In the genomic region with DNA sequence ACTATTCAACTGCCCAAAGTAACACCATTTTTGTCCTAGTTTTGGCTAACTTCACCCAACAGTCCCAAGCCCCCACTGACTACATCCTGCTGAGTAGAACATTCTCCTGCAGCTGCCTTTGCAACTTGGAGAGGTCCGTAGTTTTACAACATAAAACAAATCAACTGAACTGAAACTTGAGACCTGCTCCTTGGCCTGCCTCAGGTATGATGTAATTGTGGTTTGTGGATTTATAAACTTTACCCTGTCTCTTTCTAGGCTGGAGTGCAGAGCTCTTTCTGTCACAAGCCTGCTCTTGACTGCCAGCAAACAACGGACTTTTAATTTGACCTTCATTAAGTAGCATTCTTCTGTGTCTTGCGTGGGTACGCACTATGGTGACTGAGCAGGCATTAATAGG, we compare ENCODE assay signal across 19 mouse cellular contexts.
DNase-seq lines count a peak whose midpoint lies in the region; ATAC-seq and TF ChIP-seq lines count a peak whose summit lies in the region.
"Had no signal": no experiment of that assay in that cellular context is flagged by ENCODE, and none has a peak within 500 bp of the region (broad histone marks: within the 10 kb centered on the region; RNA-seq: fewer than 3 reads in every experiment).

No protein-coding gene starts in this region.

- DNase-seq in lung, embryonic 14.5 days: peak; percentile 0
- DNase-seq in lung, postnatal 10 days: no peak
- DNase-seq in forelimb bud, embryonic 11.5 days (ENCODE audit: low read depth, low spot score): peak; percentile 0
- DNase-seq in limb, embryonic 14.5 days (ENCODE audit: low spot score): peak; percentile 11
- no peak for DNase-seq in cerebellum, adult 8-10 months
- DNase-seq: adrenal gland, adult 2 months; cerebellum, postnatal 10 days; gastrocnemius, postnatal 10 days; heart, adult 2 months; thymus, postnatal 4 days had no signal

- TF ChIP-seq POLR2A in limb, embryonic 14.5 days (IDR thresholded peaks at IDR 0.05; ENCODE audit: borderline replicate concordance, extremely low read depth, insufficient read depth, insufficient read length): no peak

- no peak overlapping the region for H3K9ac ChIP-seq in lung, embryonic 14.5 days
- H3K9ac ChIP-seq in kidney, embryonic 15.5 days: no peak overlapping the region
- no peak overlapping the region for H3K9ac ChIP-seq in limb, embryonic 14.5 days (ENCODE audit: low read depth, low read length, severe bottlenecking)
- H3K9ac ChIP-seq: embryonic facial prominence, embryonic 13.5 days; heart, embryonic 15.5 days; midbrain, embryonic 12.5 days; neural tube, embryonic 15.5 days had no signal

- no peak for TF ChIP-seq CTCF in lung, embryonic 14.5 days (IDR thresholded peaks at IDR 0.05; ENCODE audit: low read depth)

- no peaks in the 10 kb centered on the region for H3K9me3 ChIP-seq in lung, embryonic 14.5 days (ENCODE audit: low read depth, low read length)
- H3K9me3 ChIP-seq in kidney, embryonic 15.5 days (replicated peaks): no peaks in the 10 kb centered on the region
- no peaks in the 10 kb centered on the region for H3K9me3 ChIP-seq in limb, embryonic 14.5 days (ENCODE audit: control insufficient read depth, low read length)
- H3K9me3 ChIP-seq: embryonic facial prominence, embryonic 13.5 days; G1E; heart, embryonic 15.5 days; midbrain, embryonic 12.5 days; neural tube, embryonic 15.5 days had no signal

- H3K4me1 ChIP-seq in lung, embryonic 14.5 days (ENCODE audit: insufficient read depth): no peaks in the 10 kb centered on the region
- no peaks in the 10 kb centered on the region for H3K4me1 ChIP-seq in kidney, embryonic 15.5 days
- no peaks in the 10 kb centered on the region for H3K4me1 ChIP-seq in limb, embryonic 14.5 days (ENCODE audit: control insufficient read depth, insufficient read depth, low read length)
- H3K4me1 ChIP-seq: embryonic facial prominence, embryonic 13.5 days; heart, embryonic 15.5 days; midbrain, embryonic 12.5 days; neural tube, embryonic 15.5 days had no signal

- ATAC-seq in lung, embryonic 14.5 days (ENCODE audit: insufficient read depth): peak; percentile 60; the same call in 1 of the 2 replicates
- ATAC-seq in kidney, embryonic 15.5 days (replicated peaks; ENCODE audit: low FRiP score): peak; percentile 66; the same call in 1 of the 2 replicates
- ATAC-seq in limb, embryonic 14.5 days (ENCODE audit: low FRiP score, low read depth): peak; percentile 34; the same call in 1 of the 2 replicates
- no peak for ATAC-seq in monocyte, adult 5-6 weeks (replicated peaks; ENCODE audit: insufficient number of reproducible peaks, low FRiP score, low TSS enrichment, poor library complexity, severe bottlenecking)
- ATAC-seq: CD4-positive, CD25-positive, alpha-beta regulatory T cell, adult 4 months had no signal

- no peaks in the 10 kb centered on the region for H3K36me3 ChIP-seq in lung, embryonic 14.5 days (ENCODE audit: insufficient read depth)
- H3K36me3 ChIP-seq in kidney, embryonic 15.5 days: no peaks in the 10 kb centered on the region
- H3K36me3 ChIP-seq in limb, embryonic 14.5 days (ENCODE audit: control insufficient read depth, insufficient read depth, low read length): no peaks in the 10 kb centered on the region
- H3K36me3 ChIP-seq: embryonic facial prominence, embryonic 13.5 days; G1E; heart, embryonic 15.5 days; midbrain, embryonic 12.5 days; neural tube, embryonic 15.5 days had no signal

- WGBS in lung, embryonic 14.5 days: 59% methylated on average over 4 of the region's 4 CpGs
- 40% methylated on average over 4 of the region's 4 CpGs for WGBS in kidney, embryonic 15.5 days
- 43% methylated on average over 4 of the region's 4 CpGs for WGBS in limb, embryonic 14.5 days

- H3K4me2 ChIP-seq in lung, embryonic 14.5 days: no peak overlapping the region
- H3K4me2 ChIP-seq in kidney, embryonic 15.5 days: no peak overlapping the region
- no peak overlapping the region for H3K4me2 ChIP-seq in limb, embryonic 14.5 days (replicated peaks; ENCODE audit: low read depth, low read length, severe bottlenecking)
- H3K4me2 ChIP-seq: embryonic facial prominence, embryonic 13.5 days; heart, embryonic 15.5 days; liver, embryonic 11.5 days; midbrain, embryonic 12.5 days; neural tube, embryonic 15.5 days had no signal

- no peak overlapping the region for H3K4me3 ChIP-seq in lung, embryonic 14.5 days (ENCODE audit: low read depth, low read length)
- no peak overlapping the region for H3K4me3 ChIP-seq in kidney, embryonic 15.5 days (replicated peaks)
- H3K4me3 ChIP-seq in limb, embryonic 14.5 days (replicated peaks; ENCODE audit: low read length): no peak overlapping the region
- H3K4me3 ChIP-seq: embryonic facial prominence, embryonic 13.5 days; heart, adult 2 months; heart, embryonic 15.5 days; midbrain, embryonic 12.5 days; neural tube, embryonic 15.5 days had no signal

- no peaks in the 10 kb centered on the region for H3K27me3 ChIP-seq in lung, embryonic 14.5 days (ENCODE audit: insufficient read depth, low read length)
- H3K27me3 ChIP-seq in kidney, embryonic 15.5 days: no peaks in the 10 kb centered on the region
- H3K27me3 ChIP-seq in limb, embryonic 14.5 days (ENCODE audit: control insufficient read depth, insufficient read depth, low read length): no peaks in the 10 kb centered on the region
- H3K27me3 ChIP-seq: embryonic facial prominence, embryonic 13.5 days; heart, embryonic 15.5 days; midbrain, embryonic 12.5 days; neural tube, embryonic 15.5 days had no signal

- H3K27ac ChIP-seq in lung, embryonic 14.5 days (ENCODE audit: low read depth): no peak overlapping the region
- H3K27ac ChIP-seq in kidney, embryonic 15.5 days: no peak overlapping the region
- no peak overlapping the region for H3K27ac ChIP-seq in limb, embryonic 14.5 days (replicated peaks; ENCODE audit: low read depth, low read length)
- H3K27ac ChIP-seq: embryonic facial prominence, embryonic 13.5 days; heart, adult 2 months; heart, embryonic 15.5 days; midbrain, embryonic 12.5 days; neural tube, embryonic 15.5 days had no signal

Comparison
In these comparisons a context has a peak if more than half of its experiments do, and no peak if none do; other contexts are left out.
1. DNase-seq: peak in lung, embryonic 14.5 days (single experiment), forelimb bud, embryonic 11.5 days (single experiment) and limb, embryonic 14.5 days (single experiment); none in lung, postnatal 10 days (single experiment) and cerebellum, adult 8-10 months (single experiment).